Mouse (Mus musculus): ENCODE data around the gene Syna.

The Syna gene

GRCm38 (mm10) chr5:134530830-134531229 is 29.1 kb downstream of the Syna start:
- DNase-seq (ENCODE audit: low spot score) = no peak

GRCm38 (mm10) chr5:134528488-134528887 is 31.5 kb downstream of the Syna start:
- DNase-seq (ENCODE audit: low spot score) = no peak

GRCm38 (mm10) chr5:134525971-134526711 is 33.8 kb downstream of the Syna start:
- no peak for DNase-seq (ENCODE audit: low spot score)

GRCm38 (mm10) chr5:134523728-134524127 is 36.2 kb downstream of the Syna start:
- no peak for DNase-seq (ENCODE audit: low spot score)

GRCm38 (mm10) chr5:134522524-134522923 is 37.4 kb downstream of the Syna start:
- DNase-seq (ENCODE audit: low spot score) = no peak

GRCm38 (mm10) chr5:134521806-134522205 is 38.2 kb downstream of the Syna start:
- no peak for DNase-seq (ENCODE audit: low spot score)

- no peak for DNase-seq (ENCODE audit: low spot score)
Measured at GRCm38 (mm10) chr5:134521131-134521530, 38.8 kb downstream of the Syna start.

- no peak for DNase-seq (ENCODE audit: low spot score)
Measured at GRCm38 (mm10) chr5:134520120-134520519, 39.9 kb downstream of the Syna start.

- no peak for DNase-seq (ENCODE audit: low spot score)
Measured at GRCm38 (mm10) chr5:134519471-134519870, 40.5 kb downstream of the Syna start.

GRCm38 (mm10) chr5:134512086-134512485 is 47.9 kb downstream of the Syna start:
- DNase-seq (ENCODE audit: low spot score) = no peak

GRCm38 (mm10) chr5:134510266-134510665 is 49.7 kb downstream of the Syna start:
- DNase-seq (ENCODE audit: low spot score) = no peak

GRCm38 (mm10) chr5:134508965-134509364 is 51.0 kb downstream of the Syna start:
- no peak for DNase-seq (ENCODE audit: low spot score)
